Mouse (Mus musculus) induced T-regulatory cell, adult 2 months (primary cell): ENCODE data around the gene Chsy1.
"Not testable (repeated sequence)": the region's sequence is repeated elsewhere in the genome, so short reads cannot be mapped to it uniquely, and the experiment has no call there.

Experiments used
- DNase-seq: peaks from one replicate; pipeline ENCODE4 v3.0.0-alpha.2; 2012; ENCODE audit warnings: low read depth

The Chsy1 gene

DNA sequence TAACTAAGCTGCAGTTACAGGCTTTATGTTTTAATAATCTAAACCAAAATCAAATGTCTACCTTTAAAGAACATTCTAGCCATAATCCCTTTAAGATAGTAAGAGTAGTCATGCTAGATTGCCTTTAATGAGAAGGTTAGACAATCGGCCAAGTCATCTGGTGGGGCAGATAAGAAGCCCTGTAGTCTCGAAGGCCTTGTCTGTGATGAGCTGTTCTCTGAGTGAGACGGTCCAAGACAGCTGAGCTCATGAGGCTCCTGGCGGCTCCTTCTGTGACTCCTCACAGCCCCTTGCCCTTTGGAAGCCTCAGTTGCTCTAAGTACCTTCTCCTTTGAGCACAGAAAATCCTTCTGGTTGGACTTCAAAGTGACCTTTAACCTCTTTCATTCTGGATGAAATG is 67.6 kb downstream of the Chsy1 start:
- no peak for DNase-seq

- DNase-seq = no peak
Measured at GRCm38 (mm10) chr7:66178101-66178500, 68.8 kb downstream of the Chsy1 start.

DNA sequence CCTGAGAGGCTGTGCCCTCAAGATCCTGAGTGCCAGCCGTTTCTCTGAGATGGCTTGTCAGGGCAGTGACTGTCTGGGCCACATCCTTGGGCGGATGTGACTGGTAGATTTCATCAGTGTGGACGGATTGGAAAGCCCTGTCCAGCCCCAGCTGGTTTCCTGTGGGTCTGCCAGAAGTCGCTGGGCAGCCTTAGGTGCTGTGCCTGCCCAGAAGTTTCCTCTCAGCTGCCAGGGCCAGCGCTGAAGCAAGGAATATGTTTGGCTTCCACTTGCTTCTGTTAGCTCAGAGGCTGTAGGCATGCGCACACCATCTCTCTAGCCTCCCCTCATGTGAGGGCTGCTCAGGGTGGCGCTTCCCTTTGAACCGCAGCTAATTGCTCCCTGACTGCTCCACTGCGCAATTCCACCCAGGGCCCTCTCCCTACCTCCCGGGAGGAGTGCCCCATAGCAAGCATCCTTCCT is 69.8 kb downstream of the Chsy1 start:
- peak; percentile 66 for DNase-seq

- DNase-seq = peak; percentile 76
Measured at GRCm38 (mm10) chr7:66179711-66180110, 70.4 kb downstream of the Chsy1 start.

DNA sequence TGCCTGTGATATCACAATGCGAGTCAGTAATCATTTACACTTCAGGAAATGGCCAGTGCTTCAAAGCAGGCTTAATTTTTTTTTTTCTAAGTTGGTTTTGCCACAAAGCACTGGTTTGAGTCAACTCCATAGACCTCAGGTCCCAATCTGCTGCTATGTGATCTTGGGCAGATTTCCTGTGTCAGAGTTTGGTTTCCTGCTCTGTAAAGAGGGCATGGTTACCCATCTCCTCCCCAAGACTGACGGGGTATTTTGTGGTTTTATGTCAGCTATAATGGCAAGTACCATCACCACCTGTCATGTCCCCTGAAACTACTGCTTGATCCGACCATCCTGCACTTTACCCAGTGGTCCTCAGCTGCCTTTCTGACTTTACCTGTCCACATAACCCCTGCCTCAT is 70.9 kb downstream of the Chsy1 start:
- peak; percentile 90 for DNase-seq

DNA sequence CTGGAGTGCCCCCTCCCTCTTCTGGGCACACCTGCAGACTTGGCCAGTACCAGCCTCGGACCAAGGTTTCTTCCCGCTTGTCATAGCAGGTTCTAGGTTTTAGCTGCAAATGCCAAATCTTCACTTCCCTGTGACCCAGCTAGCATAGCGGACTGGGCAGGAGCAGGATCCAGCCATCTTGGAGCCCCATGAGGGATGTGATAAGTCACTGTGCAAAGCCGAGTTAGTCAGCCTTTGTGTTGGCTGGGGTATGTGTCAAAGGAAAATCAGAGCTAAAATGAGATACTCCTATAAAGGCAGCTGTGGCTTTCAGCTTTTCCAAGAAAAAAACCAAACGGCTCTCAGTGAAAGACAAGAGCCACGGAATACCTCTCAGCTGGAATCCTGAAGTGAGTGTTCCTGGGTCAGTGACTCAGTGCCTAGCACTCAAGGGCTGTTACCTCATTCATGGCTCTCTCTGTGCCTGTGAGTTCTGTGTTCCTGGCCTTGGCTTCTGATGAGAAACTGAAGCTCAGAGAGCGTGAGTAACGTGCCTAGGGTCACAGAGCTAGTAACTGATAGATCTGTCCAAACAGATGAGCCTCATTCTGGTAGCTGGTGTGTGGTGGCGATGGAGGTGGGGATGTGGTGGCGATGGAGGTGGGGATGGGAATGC is 71.5 kb downstream of the Chsy1 start:
- peak; percentile 72 for DNase-seq

DNA sequence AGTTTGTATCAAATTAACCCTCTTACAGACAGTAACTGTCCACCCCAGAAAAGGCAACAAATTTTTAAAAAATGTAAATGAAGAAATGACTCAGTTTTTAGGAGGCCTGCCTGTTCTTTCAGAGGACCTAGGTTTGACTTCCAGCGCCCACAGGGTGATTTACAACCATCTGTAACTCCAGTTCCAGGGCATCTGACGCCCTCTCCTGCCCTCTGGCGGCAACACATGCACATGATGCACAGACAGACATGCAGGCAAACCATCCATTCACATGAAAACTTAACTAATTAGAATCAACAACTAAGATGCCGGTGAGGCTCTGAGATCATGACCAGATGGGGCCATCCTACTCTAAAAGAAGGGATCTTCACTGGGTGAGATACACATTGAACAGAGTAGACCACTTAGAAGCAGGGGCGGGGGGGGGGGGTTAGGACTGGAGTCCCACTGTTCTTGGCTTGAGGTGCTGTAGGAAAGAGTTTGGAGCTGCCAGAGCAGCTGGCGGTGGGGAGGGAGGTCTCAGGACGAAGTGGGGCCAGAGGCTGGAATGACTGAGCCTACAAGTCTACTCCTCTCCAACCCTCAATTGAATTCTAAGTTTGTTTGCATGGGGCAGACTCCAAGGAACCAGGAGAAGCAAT is 72.9 kb downstream of the Chsy1 start:
- DNase-seq = no peak

GRCm38 (mm10) chr7:66183404-66183803 is 74.1 kb downstream of the Chsy1 start:
- DNase-seq = peak; percentile 67

GRCm38 (mm10) chr7:66184026-66184425 is 74.7 kb downstream of the Chsy1 start:
- peak; percentile 47 for DNase-seq

GRCm38 (mm10) chr7:66185370-66185769 is 76.1 kb downstream of the Chsy1 start:
- peak; percentile 83 for DNase-seq

DNA sequence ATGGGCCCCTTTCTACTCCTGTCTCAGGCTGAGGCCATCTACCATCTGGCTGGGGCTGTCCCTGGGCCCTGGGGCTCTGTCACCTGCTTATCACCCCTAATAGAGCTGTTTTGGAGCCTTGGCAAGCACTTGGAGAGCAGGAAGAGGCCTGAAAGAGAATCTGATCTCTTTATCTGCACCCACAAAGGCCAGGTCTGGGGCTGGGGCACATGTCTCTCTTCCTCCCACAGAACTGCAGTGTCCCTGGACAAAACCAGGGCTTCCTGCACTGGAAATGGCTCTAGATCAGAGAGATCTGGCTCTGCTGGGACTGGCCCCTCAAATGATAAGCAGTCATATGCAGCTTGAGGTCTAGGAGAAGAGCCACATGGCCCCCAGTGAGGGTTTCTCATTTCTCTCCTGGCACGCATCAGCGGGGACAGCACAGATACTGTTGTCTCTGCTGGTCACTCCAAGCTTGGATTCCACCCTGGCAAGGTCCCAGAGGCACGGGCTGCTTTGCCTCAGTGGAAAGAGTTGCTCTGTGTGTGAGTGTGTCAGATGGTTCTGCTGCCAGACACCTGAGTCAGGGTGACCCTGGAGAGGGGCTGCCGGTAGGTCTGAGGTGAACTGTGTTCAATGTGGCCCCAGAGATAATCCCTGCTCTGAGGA is 78.4 kb downstream of the Chsy1 start:
- DNase-seq = no peak

- not testable (repeated sequence) for DNase-seq
Measured at GRCm38 (mm10) chr7:66190385-66190784, 81.1 kb downstream of the Chsy1 start.

DNA sequence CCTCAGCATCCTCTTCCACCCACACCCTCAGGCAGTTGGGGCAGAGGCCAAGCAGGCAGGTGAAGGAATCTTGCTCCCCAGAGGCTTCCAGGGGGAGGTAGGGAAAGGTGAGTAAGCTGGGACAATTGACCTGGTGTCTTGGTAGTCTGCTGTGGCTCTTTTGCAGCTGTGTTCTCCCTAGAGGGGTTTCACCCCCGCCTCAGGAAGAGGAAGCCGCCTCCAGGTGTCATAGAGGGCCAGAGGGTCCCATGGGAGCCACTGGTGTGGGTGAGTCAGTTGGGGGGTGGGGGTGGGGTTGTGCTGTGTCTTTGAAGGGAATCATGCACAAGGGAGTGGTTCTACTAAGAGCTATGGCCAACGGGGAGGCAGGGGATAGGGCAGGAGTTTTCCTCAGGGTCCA is 85.2 kb downstream of the Chsy1 start:
- DNase-seq = no peak

DNA sequence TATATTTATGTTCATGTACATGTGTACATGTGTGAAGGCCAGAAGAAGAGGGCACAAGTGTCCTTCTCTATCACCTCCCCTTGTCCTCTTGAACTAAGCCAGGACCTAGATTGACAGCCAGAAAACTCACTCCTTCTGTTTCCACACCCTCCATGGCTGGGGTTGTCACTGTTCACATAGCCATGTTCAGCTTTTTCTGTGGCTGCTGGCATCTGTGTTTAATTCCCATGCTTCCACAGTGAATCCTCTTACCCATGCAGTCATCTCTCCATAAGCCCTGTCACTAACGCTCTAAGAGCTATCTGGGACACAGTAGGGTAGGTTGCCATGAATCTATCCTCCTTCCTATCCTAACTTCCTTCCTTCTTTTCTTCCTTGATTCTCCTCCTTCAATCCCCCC is 86.6 kb downstream of the Chsy1 start:
- no peak for DNase-seq

GRCm38 (mm10) chr7:66196609-66197445 is 87.5 kb downstream of the Chsy1 start:
- DNase-seq = peak; percentile 70

- peak; percentile 40 for DNase-seq
Measured at GRCm38 (mm10) chr7:66198416-66198815, 89.1 kb downstream of the Chsy1 start.

GRCm38 (mm10) chr7:66199391-66199831 is 90.1 kb downstream of the Chsy1 start:
- DNase-seq = no peak

DNA sequence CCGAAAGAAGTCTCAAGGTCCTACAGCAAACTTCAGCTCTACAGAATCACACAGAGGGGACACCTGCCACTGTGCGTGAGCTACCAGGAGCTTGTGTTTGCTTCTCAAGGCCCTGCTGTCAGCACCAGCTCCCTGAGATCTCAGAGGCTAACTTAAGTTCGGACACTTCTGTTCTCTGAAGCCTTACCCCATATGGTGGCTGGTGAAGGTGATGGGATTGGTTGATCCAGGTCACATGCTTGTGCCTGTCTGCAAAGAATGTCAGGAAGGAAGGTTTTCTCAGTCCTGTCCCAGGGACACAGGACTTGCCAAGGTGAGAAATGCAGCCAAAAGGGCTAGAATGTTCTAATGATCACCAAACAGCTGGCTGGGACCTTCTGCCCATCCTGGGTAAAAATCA is 91.1 kb downstream of the Chsy1 start:
- no peak for DNase-seq

DNA sequence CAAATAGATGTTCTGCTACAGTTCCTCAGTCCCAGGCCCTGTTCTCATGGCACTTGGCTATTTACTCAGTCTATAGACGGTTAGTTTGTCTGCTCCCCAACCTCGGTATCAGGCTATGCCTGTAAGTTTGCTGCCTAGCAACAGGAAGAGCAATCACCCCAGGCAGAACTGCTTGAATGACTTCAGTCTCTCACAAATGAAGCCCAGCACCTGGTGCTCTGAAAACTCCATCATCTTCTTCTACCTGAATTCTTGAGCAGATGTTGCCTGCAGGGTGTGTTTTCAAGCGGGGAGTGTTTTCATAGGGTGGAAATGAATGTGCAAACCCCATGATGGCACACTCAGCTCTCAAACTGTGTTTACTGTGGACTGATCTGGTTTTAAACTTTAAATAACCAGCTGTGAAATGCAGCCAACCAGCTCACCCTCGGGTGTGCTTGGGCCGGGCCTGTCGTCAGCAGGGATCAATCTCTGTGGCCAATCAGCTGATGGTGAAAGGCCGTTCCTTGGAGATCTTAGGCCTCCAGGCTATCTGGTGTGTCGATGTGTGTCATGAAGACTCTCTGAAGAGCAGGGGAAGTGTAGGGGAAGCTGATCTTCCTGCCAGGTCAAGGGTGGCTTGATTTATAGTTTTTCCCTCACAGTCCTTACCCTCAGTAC is 91.6 kb downstream of the Chsy1 start:
- DNase-seq = no peak

GRCm38 (mm10) chr7:66201657-66202056 is 92.3 kb downstream of the Chsy1 start:
- no peak for DNase-seq

DNA sequence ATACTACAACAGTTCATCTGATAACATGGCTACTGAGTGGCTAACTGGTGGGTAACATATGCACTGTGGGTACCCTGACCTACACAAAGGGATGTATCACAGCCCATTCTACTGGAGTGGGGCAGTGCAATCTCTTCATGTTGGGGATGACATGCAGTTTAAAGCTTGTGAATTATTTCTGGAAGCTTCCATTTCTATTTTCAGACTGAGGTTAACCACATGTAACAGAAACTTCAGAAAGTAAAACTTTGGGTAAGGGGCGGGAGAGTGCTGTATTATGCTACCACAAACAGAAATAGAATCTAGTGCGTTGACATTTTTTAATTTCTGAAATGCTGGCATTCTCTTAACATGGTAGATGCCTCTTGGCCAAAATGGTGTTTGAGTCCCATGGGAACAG is 100.6 kb downstream of the Chsy1 start:
- DNase-seq = no peak

DNA sequence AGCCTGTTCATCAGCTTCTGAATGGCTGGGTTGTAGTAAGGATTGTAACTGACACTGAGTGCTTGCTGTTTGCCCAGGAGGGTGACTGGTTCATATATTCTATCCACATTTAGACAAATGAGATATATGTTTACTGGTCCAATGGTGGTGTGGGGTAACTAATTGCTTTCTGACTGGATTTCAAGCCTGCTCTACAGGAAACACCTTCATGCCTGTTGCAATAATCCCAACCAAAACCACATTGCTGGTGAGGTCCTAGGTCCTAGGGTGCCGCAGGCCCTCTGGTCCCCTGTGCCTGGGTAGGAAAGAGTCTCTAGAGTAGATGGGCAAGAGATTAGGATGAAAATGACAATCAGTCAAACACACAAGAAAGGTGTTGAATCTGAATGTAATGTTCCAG is 103.6 kb downstream of the Chsy1 start:
- DNase-seq = no peak
